Comparison of ENCODE assay signal across 20 mouse cellular contexts in the genomic region with DNA sequence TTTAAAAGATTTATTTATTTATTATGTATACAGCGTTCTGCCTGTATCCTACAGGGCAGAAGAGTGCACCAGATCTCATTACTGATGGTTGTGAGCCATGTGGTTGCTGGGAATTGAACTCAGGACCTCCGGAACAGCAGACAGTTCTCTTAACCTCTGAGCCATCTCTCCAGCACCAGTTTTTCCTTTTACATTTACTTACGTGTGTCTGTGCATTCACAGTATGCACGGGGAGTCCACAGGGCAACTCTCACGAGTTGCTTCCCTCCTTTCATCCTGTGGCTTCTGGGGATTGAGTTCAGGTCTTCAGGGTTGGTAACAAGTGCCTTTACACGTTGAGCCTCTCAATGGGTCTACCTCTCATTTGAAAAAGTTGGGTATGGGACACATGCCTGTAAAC. TPM values are rescaled to one million over a fixed set of nuclear protein-coding genes. Genes with fewer than 3 reads are reported as not detected.
DNase-seq lines count a peak whose midpoint lies in the region; ATAC-seq and TF ChIP-seq lines count a peak whose summit lies in the region.
"Had no signal": no experiment of that assay in that cellular context is flagged by ENCODE, and none has a peak within 500 bp of the region (broad histone marks: within the 10 kb centered on the region; RNA-seq: fewer than 3 reads in every experiment).

No protein-coding gene starts in this region.

- H3K36me3 ChIP-seq in lung, embryonic 15.5 days: no peaks in the 10 kb centered on the region
- no peaks in the 10 kb centered on the region for H3K36me3 ChIP-seq in lung, postnatal 0 days (ENCODE audit: insufficient read depth, low read length)
- peaks cover 8 to 13% of the 10 kb centered on the region in 2 experiments for H3K36me3 ChIP-seq in CH12.LX (replicated peaks in 1 of 2; ENCODE audit: control insufficient read depth in 1 of 2, insufficient read depth in 1 of 2, low read length in 1 of 2)
- H3K36me3 ChIP-seq: embryonic facial prominence, embryonic 12.5 days; forebrain, embryonic 15.5 days had no signal

- TF ChIP-seq EP300 in lung, postnatal 0 days (IDR thresholded peaks at IDR 0.05): no peak
- TF ChIP-seq EP300 in CH12.LX (IDR thresholded peaks at IDR 0.05; ENCODE audit: low read length): no peak

- no peak for TF ChIP-seq RAD21 in CH12.LX (IDR thresholded peaks at IDR 0.05; ENCODE audit: low read depth, low read length)

- peaks cover 11% of the 10 kb centered on the region for H3K4me1 ChIP-seq in lung, embryonic 15.5 days
- H3K4me1 ChIP-seq in lung, postnatal 0 days (ENCODE audit: insufficient read depth, low read depth, low read length): peaks cover 7% of the 10 kb centered on the region
- H3K4me1 ChIP-seq in CH12.LX (ENCODE audit: control insufficient read depth in 1 of 2, insufficient read depth in 2 of 2): peaks cover 8 to 19% of the 10 kb centered on the region in 2 experiments

- H3K27me3 ChIP-seq in lung, embryonic 15.5 days: no peaks in the 10 kb centered on the region
- no peaks in the 10 kb centered on the region for H3K27me3 ChIP-seq in lung, postnatal 0 days (replicated peaks; ENCODE audit: insufficient read depth, low read length)
- no peaks in the 10 kb centered on the region for H3K27me3 ChIP-seq in CH12.LX (replicated peaks)
- H3K27me3 ChIP-seq: embryonic facial prominence, embryonic 12.5 days; forebrain, embryonic 13.5 days; forebrain, embryonic 15.5 days; Patski had no signal

- TF ChIP-seq CTCF in lung, postnatal 0 days (IDR thresholded peaks at IDR 0.05): no peak
- TF ChIP-seq CTCF in CH12.LX (conservative IDR thresholded peaks at IDR 0.05 in 1 of 2, IDR thresholded peaks at IDR 0.05 in 1 of 2; ENCODE audit: low read depth in 2 of 2, low read length in 2 of 2): no peak

- dilution Hi-C loops in CH12.LX (cut with MboI; ENCODE audit: extremely low pct_ligation_motif_present, extremely low pct_unique_long_range_greater_than_20kb, low sequenced_read_pairs): no loop called here

- H3K4me3 ChIP-seq in lung, embryonic 15.5 days: no peak overlapping the region
- no peak overlapping the region for H3K4me3 ChIP-seq in lung, postnatal 0 days (ENCODE audit: low read depth, low read length)
- no peak overlapping the region for H3K4me3 ChIP-seq in CH12.LX (replicated peaks in 1 of 3; ENCODE audit: low read depth in 2 of 3, low read length in 2 of 3, poor library complexity in 1 of 3)

- H3K9me3 ChIP-seq in lung, embryonic 15.5 days: no peaks in the 10 kb centered on the region
- no peaks in the 10 kb centered on the region for H3K9me3 ChIP-seq in lung, postnatal 0 days (ENCODE audit: low read length)
- H3K9me3 ChIP-seq in CH12.LX (replicated peaks; ENCODE audit: low read length): no peaks in the 10 kb centered on the region
- H3K9me3 ChIP-seq: embryonic facial prominence, embryonic 10.5 days; embryonic facial prominence, embryonic 12.5 days; forebrain, embryonic 13.5 days; forebrain, embryonic 15.5 days had no signal

- H3K9ac ChIP-seq in lung, embryonic 15.5 days: no peak overlapping the region
- no peak overlapping the region for H3K9ac ChIP-seq in lung, postnatal 0 days (replicated peaks; ENCODE audit: low read depth)
- H3K9ac ChIP-seq in CH12.LX (ENCODE audit: insufficient read depth, low read depth): no peak overlapping the region
- H3K9ac ChIP-seq: embryonic facial prominence, embryonic 12.5 days; forebrain, embryonic 13.5 days had no signal

- WGBS in lung, embryonic 15.5 days: 83% methylated on average over 6 of the region's 6 CpGs
- WGBS in lung, postnatal 0 days: 78% methylated on average over 6 of the region's 6 CpGs

- H3K79me2 ChIP-seq in CH12.LX (replicated peaks; ENCODE audit: control insufficient read depth, extremely low read depth, insufficient read depth, poor library complexity, severe bottlenecking): peaks cover 3% of the 10 kb centered on the region; the same call in 1 of the 2 replicates

- H3K27ac ChIP-seq in lung, embryonic 15.5 days: peak overlapping the region; percentile 30; the same call in 1 of the 2 replicates
- H3K27ac ChIP-seq in lung, postnatal 0 days (ENCODE audit: low read length): no peak overlapping the region
- no peak overlapping the region for H3K27ac ChIP-seq in CH12.LX (ENCODE audit: insufficient read depth, low read depth)
- H3K27ac ChIP-seq: embryonic facial prominence, embryonic 12.5 days; forebrain, embryonic 13.5 days; forebrain, embryonic 15.5 days had no signal

- DNase-seq in cerebellum, adult 9-11 months: peak; percentile 17
- DNase-seq in cerebellum, postnatal 36 days: no peak
- DNase-seq in lung, postnatal 0 days (ENCODE audit: low spot score): no peak
- no peak for DNase-seq in CH12.LX (ENCODE audit: extremely low read depth)
- no peak for DNase-seq in kidney, postnatal 25 days
- DNase-seq: adrenal gland, adult 8-10 months; adrenal gland, postnatal 14 days; adrenal gland, postnatal 36 days; B cell, adult 2 months; cerebellum, adult 11-12 months; cerebellum, adult 2 months; cerebellum, adult 9-10 months; cerebellum, postnatal 14 days; forebrain, postnatal 0 days had no signal

- H3K4me2 ChIP-seq in lung, embryonic 15.5 days: no peak overlapping the region
- no peak overlapping the region for H3K4me2 ChIP-seq in lung, postnatal 0 days (replicated peaks; ENCODE audit: low read depth, low read length)
- H3K4me2 ChIP-seq in CH12.LX (ENCODE audit: insufficient read depth, low read depth, poor library complexity, severe bottlenecking): no peak overlapping the region

- TF ChIP-seq POLR2A in CH12.LX (IDR thresholded peaks at IDR 0.05; ENCODE audit: low read depth, low read length): no peak

- ATAC-seq in lung, embryonic 15.5 days (ENCODE audit: borderline replicate concordance, extremely low read depth, low FRiP score, low TSS enrichment): no peak
- ATAC-seq in lung, postnatal 0 days: no peak

- in situ Hi-C loops in CH12.LX (cut with MboI; ENCODE audit: low pct_ligation_motif_present, low pct_unique_long_range_greater_than_20kb, low sequenced_read_pairs): no loop called here

TF ChIP-seq in CH12.LX, 34 proteins besides CTCF, POLR2A, EP300 and RAD21:
- TF ChIP-seq MYC (IDR thresholded peaks at IDR 0.05; ENCODE audit: low read depth, low read length) (no peak), TBP (conservative IDR thresholded peaks at IDR 0.05; ENCODE audit: low read depth, low read length) (peak; percentile 75; the same call in 1 of the 2 replicates)

RNA-seq across cellular contexts. Expression of a gene that starts 0.8 kb away (rescaled TPM):
- 12.5 and 13.8 TPM in 2 replicates for polyA plus RNA-seq in lung, embryonic 15.5 days (2015; fragmentation: Nextera tagmentation; extraction: Ambion mirVana)
- 11.1 and 11.6 TPM in 2 replicates for polyA plus RNA-seq in lung, postnatal 0 days (2015; fragmentation: Nextera tagmentation; extraction: Ambion mirVana)
- total RNA-seq in CH12.LX (2012; rRNA removed): 20.3 and 33.2 TPM in 2 replicates
- total RNA-seq in CH12.LX (2014; rRNA removed): 12.0 and 13.9 TPM in 2 replicates
- 28.1 and 31.0 TPM in 2 replicates for polyA plus RNA-seq in CH12.LX (2012; ENCODE audit: insufficient read length, low read depth)

RNA-seq across cellular contexts. Expression of a gene that starts 29.0 kb away (rescaled TPM):
- 313 and 341 TPM in 2 replicates for polyA plus RNA-seq in lung, embryonic 15.5 days (2015; fragmentation: Nextera tagmentation; extraction: Ambion mirVana)
- 283 and 296 TPM in 2 replicates for polyA plus RNA-seq in lung, postnatal 0 days (2015; fragmentation: Nextera tagmentation; extraction: Ambion mirVana)
- total RNA-seq in CH12.LX (2012; rRNA removed) (138 and 141 TPM in 2 replicates), CH12.LX (2014; rRNA removed) (259 and 305 TPM in 2 replicates)
- polyA plus RNA-seq in CH12.LX (2012; ENCODE audit: insufficient read length, low read depth): 355 and 403 TPM in 2 replicates

RNA-seq across cellular contexts. Expression of a gene that starts 34.2 kb away (rescaled TPM):
- polyA plus RNA-seq in lung, embryonic 15.5 days (2015; fragmentation: Nextera tagmentation; extraction: Ambion mirVana): 137 and 146 TPM in 2 replicates
- 63.9 and 65.4 TPM in 2 replicates for polyA plus RNA-seq in lung, postnatal 0 days (2015; fragmentation: Nextera tagmentation; extraction: Ambion mirVana)
- total RNA-seq in CH12.LX (2012; rRNA removed) (303 TPM in 2 replicates), CH12.LX (2014; rRNA removed) (268 and 283 TPM in 2 replicates)
- 489 and 509 TPM in 2 replicates for polyA plus RNA-seq in CH12.LX (2012; ENCODE audit: insufficient read length, low read depth)

RNA-seq across cellular contexts. Expression of a gene that starts 46.9 kb away (rescaled TPM):
- polyA plus RNA-seq in lung, embryonic 15.5 days (2015; fragmentation: Nextera tagmentation; extraction: Ambion mirVana): 64.1 and 65.5 TPM in 2 replicates
- polyA plus RNA-seq in lung, postnatal 0 days (2015; fragmentation: Nextera tagmentation; extraction: Ambion mirVana): 21.5 and 23.2 TPM in 2 replicates
- 130 and 142 TPM in 2 replicates for total RNA-seq in CH12.LX (2012; rRNA removed)
- 136 and 146 TPM in 2 replicates for total RNA-seq in CH12.LX (2014; rRNA removed)
- 164 and 182 TPM in 2 replicates for polyA plus RNA-seq in CH12.LX (2012; ENCODE audit: insufficient read length, low read depth)
